Mouse (Mus musculus): Measurements from ENCODE around the gene Tmbim4.
A peak's percentile ranks its signal among the peaks of the same experiment; 100 is the strongest.

Gene Tmbim4

DNA sequence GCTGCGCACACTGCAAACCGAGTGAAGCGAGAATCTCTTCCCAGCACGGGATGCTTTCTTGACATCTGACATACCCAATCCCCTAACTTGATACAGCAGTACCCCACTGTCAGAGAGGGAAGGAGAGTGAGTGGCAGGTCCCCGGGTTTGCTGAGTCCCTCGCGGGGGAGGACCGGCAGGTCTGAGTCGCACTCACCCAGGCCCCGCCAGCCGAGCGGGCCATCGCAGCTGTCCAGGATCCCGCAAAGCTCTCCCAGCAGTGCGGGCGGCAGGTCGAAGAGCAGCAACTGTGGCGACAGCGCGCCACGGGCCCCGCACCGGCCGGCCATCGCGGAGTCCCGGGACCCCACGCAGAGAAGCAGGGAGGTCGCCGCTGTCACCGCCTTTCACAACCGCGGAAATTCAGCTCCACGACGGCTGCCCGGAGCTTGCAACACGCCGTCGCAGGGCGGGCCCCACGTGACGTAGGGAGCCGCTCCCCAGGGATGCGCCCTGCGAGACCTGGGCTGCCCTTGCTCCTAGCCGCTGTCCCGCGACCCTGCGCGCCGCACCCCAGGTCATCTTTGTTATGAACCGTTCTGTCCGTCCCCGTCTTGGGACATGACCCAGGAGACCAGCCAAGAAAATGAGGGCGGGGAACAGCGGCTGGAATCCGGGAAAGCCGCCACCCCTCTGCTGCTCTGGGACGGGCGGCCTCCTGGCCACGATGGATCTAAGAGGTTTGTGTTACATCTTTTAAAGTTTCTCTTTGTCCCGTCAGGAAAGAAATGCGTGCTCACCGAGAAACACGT lies at the start of gene Tmbim4:
Tmbim4 (plus strand) TSS at position 460 of the 791 bp plus-strand sequence.
- peak; percentile 81 for DNase-seq

- no peak for DNase-seq
These were observed 49.7 kb upstream of the Tmbim4 start for GRCm38 (mm10) chr10:120151672-120152071.

GRCm38 (mm10) chr10:120153911-120154310 lies 47.5 kb upstream of the Tmbim4 start:
- no peak for DNase-seq

DNA sequence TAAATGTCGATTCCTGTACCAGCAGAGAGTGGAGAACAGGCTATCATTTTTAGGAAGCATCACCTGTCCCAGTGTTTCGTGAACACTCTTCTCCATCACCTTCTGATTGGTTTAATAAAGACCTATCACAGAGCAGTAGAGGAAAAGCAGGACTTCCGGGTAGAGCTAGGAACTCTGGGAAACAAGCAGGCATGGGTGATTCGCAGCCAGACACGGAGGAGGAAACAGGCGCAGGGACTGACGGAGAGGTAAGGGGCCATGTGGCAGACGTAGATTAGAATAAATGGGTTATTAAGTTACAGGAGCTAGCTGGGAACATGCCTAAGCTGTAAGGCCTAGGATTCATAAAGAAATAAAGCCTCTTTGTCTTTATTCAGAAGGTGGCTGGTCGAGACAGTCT lies 40.9 kb upstream of the Tmbim4 start:
- DNase-seq, result no peak

GRCm38 (mm10) chr10:120162840-120163239 lies 38.5 kb upstream of the Tmbim4 start:
- no peak for DNase-seq

DNA sequence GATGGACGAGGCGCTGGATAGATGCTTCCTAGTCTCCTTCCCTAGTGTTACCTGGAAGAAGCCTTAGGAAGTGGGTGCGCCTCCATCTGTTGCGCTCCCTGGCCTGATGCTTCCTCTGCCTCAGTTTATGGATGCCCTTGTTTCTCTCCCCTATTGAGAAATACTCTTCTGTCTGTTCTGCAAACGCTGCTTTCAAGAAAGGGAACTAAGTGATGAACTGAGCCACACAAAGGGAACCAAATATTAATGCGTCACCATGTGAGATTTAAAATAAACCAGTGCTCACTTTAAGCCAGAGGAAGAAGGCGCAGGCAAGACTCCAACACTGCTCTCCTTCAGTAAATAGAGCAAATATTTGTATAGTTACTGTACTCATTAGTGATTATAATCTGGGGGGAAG lies 37.9 kb upstream of the Tmbim4 start:
- DNase-seq, result no peak

DNA sequence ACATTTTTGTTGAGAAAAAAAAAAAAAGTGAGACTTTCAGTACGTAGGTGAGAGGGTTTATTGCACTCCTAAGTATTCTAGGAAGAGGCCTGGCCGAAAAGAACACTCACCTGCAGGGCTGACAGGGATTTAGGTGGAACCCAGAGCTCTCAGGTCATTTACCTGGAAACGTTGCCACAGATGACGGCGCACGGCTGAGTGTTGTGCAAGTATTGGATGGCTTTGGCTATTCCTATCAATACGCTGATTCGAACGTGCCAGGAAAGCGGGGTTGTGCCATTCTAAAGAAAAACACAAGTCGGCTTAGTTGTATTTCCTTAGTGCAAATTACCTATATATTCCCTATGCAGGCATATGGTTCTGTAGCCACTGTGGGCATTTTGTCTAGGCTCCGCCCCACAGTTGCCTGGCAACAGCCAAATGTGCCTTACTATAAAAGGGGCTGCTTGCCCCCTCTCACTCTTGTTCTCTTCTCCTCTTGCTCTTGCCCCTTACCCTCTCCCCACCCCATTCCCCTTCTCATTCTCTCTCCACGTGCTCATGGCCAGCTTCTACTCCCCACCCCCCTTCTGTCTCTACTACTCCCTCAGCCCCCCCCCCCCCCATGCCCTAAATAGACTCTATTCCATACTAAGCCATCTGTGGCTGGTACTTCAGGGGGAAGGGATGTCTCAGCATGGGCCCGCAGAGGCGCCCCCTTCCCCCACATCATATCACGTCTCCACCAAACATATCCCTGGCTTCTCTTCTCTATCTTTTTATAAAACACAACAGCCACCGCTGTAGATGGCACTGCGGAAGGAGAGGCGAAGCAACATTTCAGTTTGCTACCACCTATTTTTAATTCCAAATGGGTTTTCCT lies 36.2 kb upstream of the Tmbim4 start:
- DNase-seq, result no peak

DNA sequence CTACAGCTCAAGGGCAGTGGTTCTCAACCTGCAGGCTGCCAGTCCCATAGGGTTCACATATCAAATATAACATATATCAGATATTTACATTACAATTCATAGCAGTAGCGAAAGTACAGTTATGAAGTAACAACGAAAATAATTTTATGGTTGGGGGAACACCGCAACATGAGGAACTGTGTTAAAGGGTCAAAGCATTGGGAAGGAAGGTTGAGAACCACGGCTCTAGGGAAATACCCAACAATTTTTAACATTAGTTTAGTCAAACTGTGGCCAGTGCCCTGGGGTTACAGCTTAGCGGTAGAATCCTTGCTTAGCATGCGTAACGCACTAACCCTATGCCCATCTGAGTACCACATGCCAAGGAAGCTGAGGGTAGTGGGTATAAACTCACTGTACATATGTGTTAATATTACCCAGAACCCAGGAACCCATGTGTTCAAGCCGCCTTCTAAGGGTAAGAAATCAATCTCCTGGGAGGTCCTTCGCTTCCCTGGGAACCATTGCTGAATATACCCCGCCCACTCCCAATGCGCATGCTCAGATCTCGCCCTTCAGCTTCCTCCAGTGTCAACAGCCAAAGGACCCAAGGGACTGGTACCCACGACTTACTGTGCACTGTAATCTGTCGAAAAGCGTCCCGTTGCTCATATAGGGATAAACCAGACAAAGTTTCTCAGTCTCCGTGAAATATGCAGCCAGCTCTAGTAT lies 35.4 kb upstream of the Tmbim4 start:
- DNase-seq, result no peak

DNA sequence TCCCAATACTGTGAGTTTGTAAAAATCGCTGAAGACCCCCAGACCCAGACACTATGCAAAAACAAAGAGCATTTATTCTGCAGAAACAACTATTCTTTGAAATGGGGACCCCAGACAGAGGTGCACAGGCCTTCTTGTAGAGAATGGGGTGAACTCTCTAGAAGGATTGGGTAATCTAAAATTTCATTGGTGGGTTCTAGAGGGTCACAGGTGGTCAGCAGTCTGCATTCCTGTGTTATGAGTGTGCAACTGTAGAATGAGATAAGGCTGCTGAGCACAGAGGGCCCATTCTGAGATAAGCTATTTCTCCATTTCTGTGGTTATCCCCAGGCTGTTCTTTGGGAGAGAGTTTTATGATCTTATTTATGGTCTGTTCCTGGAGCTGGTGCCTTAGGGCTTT lies 33.3 kb upstream of the Tmbim4 start:
- no peak for DNase-seq

GRCm38 (mm10) chr10:120169064-120169463 lies 32.3 kb upstream of the Tmbim4 start:
- no peak for DNase-seq

DNA sequence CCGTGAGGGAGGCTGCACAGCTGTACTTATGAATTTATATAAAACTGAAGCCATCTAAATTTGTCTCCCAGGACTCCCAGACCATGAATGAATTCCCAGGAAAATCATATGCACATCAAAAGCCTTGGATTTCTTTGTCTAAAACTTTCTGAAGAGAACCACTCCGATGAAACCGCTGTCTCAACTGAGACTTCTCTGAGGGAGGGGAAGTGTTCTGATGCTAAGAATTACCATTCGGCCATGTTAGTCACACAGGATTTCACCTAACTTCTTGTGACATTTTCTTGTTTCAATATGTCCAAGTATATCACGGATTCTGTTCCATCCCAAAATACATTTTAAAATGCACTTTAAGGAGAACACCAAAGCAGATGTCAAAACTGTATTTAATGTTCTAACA lies 31.5 kb upstream of the Tmbim4 start:
- DNase-seq, result no peak

- no peak for DNase-seq
These were observed 31.1 kb upstream of the Tmbim4 start for GRCm38 (mm10) chr10:120170277-120170676.

DNA sequence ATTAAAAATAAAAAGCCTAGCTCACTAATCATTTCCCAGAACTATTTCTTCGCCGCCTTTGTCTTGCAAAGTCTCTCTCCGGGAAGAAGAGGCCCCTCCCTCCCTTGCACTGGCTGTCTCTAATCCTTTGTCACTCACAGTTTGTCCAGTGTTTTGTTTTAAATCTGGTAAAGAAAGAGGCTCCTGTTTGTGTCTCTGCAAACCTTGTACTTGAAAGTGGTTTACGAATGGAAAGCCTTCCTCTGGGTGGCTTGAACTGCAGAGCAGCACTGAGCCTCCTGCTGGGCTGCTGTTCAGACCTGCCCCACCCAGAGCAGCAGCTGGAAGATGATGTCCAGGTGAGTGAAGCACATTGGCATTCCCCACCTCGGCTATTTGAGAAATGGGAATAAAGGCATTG lies 30.1 kb upstream of the Tmbim4 start:
- DNase-seq, result no peak

DNA sequence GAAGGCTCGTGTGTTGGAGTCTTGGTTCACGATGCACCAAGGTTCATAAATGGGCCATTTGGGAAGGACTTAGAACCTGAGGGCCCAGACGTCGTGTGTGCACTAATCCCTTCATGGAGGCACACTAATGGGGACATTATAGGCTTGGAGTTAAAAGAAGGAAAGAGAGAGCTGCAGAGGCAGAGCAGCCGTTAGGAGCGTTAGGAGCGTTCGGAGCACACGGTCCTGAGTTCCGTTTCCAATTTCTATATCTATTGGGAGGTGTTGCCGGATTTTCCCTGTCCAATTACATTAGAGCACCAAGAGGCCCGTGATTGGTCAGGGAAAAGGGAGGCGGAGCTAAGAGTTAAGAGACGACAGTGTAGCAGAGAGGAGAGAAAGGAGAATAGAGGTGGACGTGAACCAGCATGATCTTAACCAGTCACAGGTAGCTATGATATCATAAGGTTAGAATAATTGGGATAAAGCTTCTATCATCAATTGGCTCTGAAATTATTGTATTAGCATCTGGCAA lies 27.1 kb upstream of the Tmbim4 start:
- no peak for DNase-seq

DNA sequence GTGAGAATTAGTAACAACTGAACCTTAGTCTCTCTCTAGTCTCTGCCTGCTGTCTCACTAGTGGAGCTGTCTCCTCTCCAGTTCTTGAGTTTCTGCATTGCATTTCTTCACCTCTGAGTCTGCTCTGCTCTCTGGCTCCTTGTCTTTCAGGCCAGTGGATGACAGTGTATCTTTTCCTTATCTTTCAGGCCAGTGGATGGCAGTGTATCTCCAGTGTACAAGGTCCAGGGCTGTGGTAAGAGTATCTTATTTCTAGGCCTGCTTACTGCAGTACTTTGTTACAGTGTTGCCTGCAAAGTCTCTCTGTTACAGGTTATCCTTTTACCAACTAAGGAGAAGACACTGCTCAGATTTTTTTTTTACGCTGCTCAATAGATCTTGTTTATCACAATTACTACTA lies 18.5 kb upstream of the Tmbim4 start:
- DNase-seq, result peak; percentile 20

GRCm38 (mm10) chr10:120183342-120183741 lies 18.0 kb upstream of the Tmbim4 start:
- DNase-seq, result no peak

GRCm38 (mm10) chr10:120188513-120188912 lies 12.9 kb upstream of the Tmbim4 start:
- DNase-seq, result no peak

GRCm38 (mm10) chr10:120189276-120189675 lies 12.1 kb upstream of the Tmbim4 start:
- no peak for DNase-seq

DNA sequence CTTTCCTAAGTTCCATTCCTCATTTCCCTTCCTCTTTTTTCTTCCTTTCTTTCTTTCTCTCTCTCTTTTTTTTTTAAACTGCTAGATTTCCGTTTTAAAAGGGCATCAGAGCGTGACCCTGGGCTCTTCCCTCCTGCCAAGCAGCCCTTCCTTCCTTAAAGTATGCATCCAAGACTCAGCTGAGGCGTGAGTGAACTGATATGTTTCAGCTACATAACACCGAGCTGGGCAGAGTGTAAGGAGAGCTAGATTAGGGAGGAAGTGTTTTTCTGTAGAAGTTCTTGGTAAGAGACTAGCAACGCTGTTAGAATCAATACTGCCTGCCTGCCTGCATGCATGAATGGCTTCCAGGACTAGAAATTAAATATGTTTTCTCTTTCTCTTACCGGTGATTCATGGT lies 11.6 kb upstream of the Tmbim4 start:
- no peak for DNase-seq

DNA sequence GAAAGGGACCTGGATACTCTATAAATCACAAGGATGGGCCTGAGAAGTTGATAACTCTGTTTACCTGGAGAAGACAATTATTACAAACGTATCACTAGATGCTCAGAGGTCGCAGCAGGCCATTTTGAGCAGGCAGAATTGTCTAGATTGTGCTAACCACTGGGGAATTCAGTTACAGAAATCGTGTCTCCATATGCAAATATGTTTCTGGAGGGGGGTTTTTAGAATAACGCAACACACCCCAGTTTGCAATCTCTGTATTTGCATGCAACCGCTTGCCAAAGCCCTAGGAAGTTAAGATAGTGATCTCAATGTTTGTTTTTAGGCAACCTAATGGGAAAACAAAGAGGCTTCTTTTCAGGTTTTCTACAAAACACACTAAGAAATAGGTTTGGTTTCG lies 10.2 kb upstream of the Tmbim4 start:
- no peak for DNase-seq

DNA sequence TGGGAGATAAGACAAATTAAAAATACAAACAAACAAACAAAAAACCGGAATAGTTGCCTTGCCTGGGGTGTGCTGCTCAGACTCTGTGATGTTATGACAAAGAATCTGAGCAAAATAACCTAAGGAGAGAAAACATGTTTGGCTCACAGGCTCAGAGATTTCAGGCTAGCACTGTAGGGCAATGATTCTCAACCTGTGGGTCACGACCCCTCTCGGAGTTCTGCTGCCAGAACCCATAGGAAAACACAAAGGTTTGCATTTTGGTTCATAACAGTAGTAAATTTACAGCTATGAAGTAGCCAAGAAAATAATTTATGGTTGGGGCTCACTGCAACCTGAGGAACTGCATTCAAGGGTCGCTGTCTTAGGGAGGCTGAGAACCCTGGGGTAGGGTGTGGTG lies 9.1 kb upstream of the Tmbim4 start:
- no peak for DNase-seq

DNA sequence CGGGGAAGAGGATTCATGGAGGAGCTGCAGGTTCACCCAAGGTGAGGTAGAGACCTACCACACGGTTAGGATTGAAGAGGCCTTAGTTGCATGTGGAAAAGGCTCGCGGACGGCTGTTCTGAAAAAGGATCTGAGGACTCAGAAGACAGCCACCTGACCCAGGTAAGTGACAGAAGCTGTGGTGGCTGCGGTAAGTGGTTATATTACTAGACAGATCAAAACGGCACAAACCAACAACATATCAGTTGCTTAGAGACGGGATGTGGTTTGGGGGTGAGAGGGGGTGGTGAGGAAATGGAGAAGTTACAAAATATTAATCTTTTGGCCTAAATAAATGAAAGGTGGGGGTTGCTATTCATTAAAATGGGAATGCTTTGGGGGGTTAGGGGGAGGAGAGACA lies 8.1 kb upstream of the Tmbim4 start:
- no peak for DNase-seq
